Mouse (Mus musculus) intestine, embryonic 15.5 days (tissue): Measurements from ENCODE around the gene Marf1. TPM values are rescaled to one million over a fixed set of nuclear protein-coding genes. Genes with fewer than 3 reads are reported as not detected.
"Not testable (repeated sequence)": the region's sequence is repeated elsewhere in the genome, so short reads cannot be mapped to it uniquely, and the experiment has no call there.

Experiments used
- ATAC-seq: fragments of 200-750 bp; cut with Nextera tagmentation; 2 replicates; pipeline ENCODE4 v1.8.0; 2017; ENCODE audit warnings: moderate TSS enrichment, moderate library complexity
- H3K27ac ChIP-seq: fragments of 300-500 bp; sonication (generic); 2 replicates; pipeline ENCODE4 v1.5.1; 2015; ENCODE audit warnings: mild to moderate bottlenecking, inconsistent platforms
- H3K27me3 ChIP-seq: fragments of 300-500 bp; sonication (generic); replicated peaks from 2 replicates; pipeline ENCODE4 v1.6.1; 2015; ENCODE audit warnings: inconsistent platforms
- H3K36me3 ChIP-seq: fragments of 300-500 bp; sonication (generic); 2 replicates; pipeline ENCODE4 v1.6.1; 2015; ENCODE audit warnings: inconsistent platforms
- H3K4me1 ChIP-seq: fragments of 300-500 bp; sonication (generic); replicated peaks from 2 replicates; pipeline ENCODE4 v1.6.1; 2015; ENCODE audit warnings: inconsistent platforms
- H3K4me2 ChIP-seq: fragments of 300-500 bp; sonication (generic); replicated peaks from 2 replicates; pipeline ENCODE4 v1.6.1; 2015; ENCODE audit warnings: mild to moderate bottlenecking, inconsistent platforms
- H3K4me3 ChIP-seq: fragments of 300-500 bp; sonication (generic); replicated peaks from 2 replicates; pipeline ENCODE4 v1.5.1; 2015; ENCODE audit warnings: inconsistent platforms
- H3K9ac ChIP-seq: fragments of 300-500 bp; sonication (generic); 2 replicates; pipeline ENCODE4 v1.6.1; 2015; ENCODE audit warnings: inconsistent platforms
- H3K9me3 ChIP-seq: fragments of 300-500 bp; sonication (generic); 2 replicates; pipeline ENCODE4 v1.6.1; 2016; ENCODE audit warnings: inconsistent platforms
- WGBS: fragments of 180-500 bp; shearing (Covaris S2); methylation state at CpG from one replicate; pipeline ENCODE4 v1.1.7; 2015; 5-methylcytosine and 5-hydroxymethylcytosine counted together
- microRNA counts: library from miRNA; unstranded; fragments of <30 nt; microRNA quantifications from one replicate; lab custom pipeline; 2016
- polyA plus RNA-seq: library from polyadenylated mRNA; unstranded; fragments of >200 nt; fragmentation: Nextera tagmentation; extraction: Ambion mirVana; gene quantifications from 2 replicates; pipeline ENCODE4 v1.2.1, GENCODE M21; 2015

Gene Marf1
- polyA plus RNA-seq, 1 experiment from 2014 or later = 12.7 TPM

- ATAC-seq = no peak
- Histone ChIP-seq H3K4me3 (no peak overlapping the region), H3K9ac (no peak overlapping the region), H3K4me2 (no peak overlapping the region), H3K36me3 (peaks cover 9% of the 10 kb centered on the region), H3K4me1 (no peaks in the 10 kb centered on the region), H3K27ac (no peak overlapping the region), H3K9me3 (no peaks in the 10 kb centered on the region), H3K27me3 (no peaks in the 10 kb centered on the region)
- WGBS = 88% methylated on average over 3 of the region's 3 CpGs
These were observed 53.4 kb downstream of the Marf1 start for GRCm38 (mm10) chr16:14109651-14110230.

- no peak overlapping the region for H3K9ac ChIP-seq
- 83% methylated on average over 6 of the region's 6 CpGs for WGBS
- no peak for ATAC-seq
- no peak overlapping the region for H3K4me3 ChIP-seq
- no peaks in the 10 kb centered on the region for H3K4me1 ChIP-seq
- H3K9me3 ChIP-seq = no peaks in the 10 kb centered on the region
- H3K27ac ChIP-seq = no peak overlapping the region
- no peaks in the 10 kb centered on the region for H3K27me3 ChIP-seq
- 0 out of 2 replicates have a peak, but pooled peaks cover 4% of the 10 kb centered on the region for H3K36me3 ChIP-seq
- no peak overlapping the region for H3K4me2 ChIP-seq
These were observed 57.3 kb downstream of the Marf1 start for GRCm38 (mm10) chr16:14105891-14106290.

- Histone ChIP-seq H3K9ac (no peak overlapping the region), H3K27ac (no peak overlapping the region), H3K4me2 (no peak overlapping the region)
These were observed 71.4 kb downstream of the Marf1 start for GRCm38 (mm10) chr16:14091771-14092170.

GRCm38 (mm10) chr16:14089296-14089695 is 73.9 kb downstream of the Marf1 start:
- H3K9me3 ChIP-seq = no peaks in the 10 kb centered on the region
- H3K4me3 ChIP-seq = no peak overlapping the region
- no peak overlapping the region for H3K9ac ChIP-seq
- H3K27ac ChIP-seq = no peak overlapping the region
- WGBS = 81% methylated on average over 3 of the region's 3 CpGs
- no peaks in the 10 kb centered on the region for H3K36me3 ChIP-seq
- ATAC-seq = no peak
- H3K27me3 ChIP-seq = no peaks in the 10 kb centered on the region
- H3K4me2 ChIP-seq = no peak overlapping the region
- no peaks in the 10 kb centered on the region for H3K4me1 ChIP-seq

More at GRCm38 (mm10) chr16:14091771-14092170, 71.4 kb downstream of the Marf1 start:
- Histone ChIP-seq H3K36me3 (no peaks in the 10 kb centered on the region), H3K9me3 (no peaks in the 10 kb centered on the region), H3K4me3 (no peak overlapping the region), H3K4me1 (no peaks in the 10 kb centered on the region), H3K27me3 (no peaks in the 10 kb centered on the region)
- ATAC-seq = no peak
- WGBS = 54% methylated on average over 2 of the region's 2 CpGs

GRCm38 (mm10) chr16:14088249-14088648 is 74.9 kb downstream of the Marf1 start:
- H3K4me2 ChIP-seq = no peak overlapping the region
- H3K4me1 ChIP-seq = no peaks in the 10 kb centered on the region
- 60% methylated on average over 3 of the region's 3 CpGs for WGBS
- H3K27me3 ChIP-seq = no peaks in the 10 kb centered on the region
- H3K36me3 ChIP-seq = no peaks in the 10 kb centered on the region
- no peak overlapping the region for H3K9ac ChIP-seq
- H3K4me3 ChIP-seq = no peak overlapping the region
- no peaks in the 10 kb centered on the region for H3K9me3 ChIP-seq
- H3K27ac ChIP-seq = no peak overlapping the region
- ATAC-seq = no peak

- Histone ChIP-seq H3K27me3 (no peaks in the 10 kb centered on the region), H3K9me3 (no peaks in the 10 kb centered on the region), H3K9ac (no peak overlapping the region), H3K4me2 (no peak overlapping the region), H3K27ac (no peak overlapping the region), H3K4me3 (no peak overlapping the region), H3K36me3 (no peaks in the 10 kb centered on the region), H3K4me1 (no peaks in the 10 kb centered on the region)
- 77% methylated on average over 2 of the region's 2 CpGs for WGBS
- ATAC-seq = no peak
These were observed 80.2 kb downstream of the Marf1 start for GRCm38 (mm10) chr16:14082925-14083324.

- H3K27me3 ChIP-seq = no peaks in the 10 kb centered on the region
- no peak overlapping the region for H3K4me3 ChIP-seq
- no peaks in the 10 kb centered on the region for H3K9me3 ChIP-seq
- H3K9ac ChIP-seq = no peak overlapping the region
- no peaks in the 10 kb centered on the region for H3K4me1 ChIP-seq
- no peak overlapping the region for H3K4me2 ChIP-seq
- WGBS = 63% methylated on average over 5 of the region's 5 CpGs
- no peak for ATAC-seq
- H3K27ac ChIP-seq = no peak overlapping the region
- no peaks in the 10 kb centered on the region for H3K36me3 ChIP-seq
These were observed 92.5 kb downstream of the Marf1 start for GRCm38 (mm10) chr16:14070471-14071169.

GRCm38 (mm10) chr16:14068701-14069100 is 94.5 kb downstream of the Marf1 start:
- not testable (repeated sequence) for H3K4me3 ChIP-seq, ATAC-seq, H3K9me3 ChIP-seq, H3K27ac ChIP-seq, H3K4me2 ChIP-seq, H3K36me3 ChIP-seq, H3K4me1 ChIP-seq, H3K9ac ChIP-seq, H3K27me3 ChIP-seq
- WGBS = 78% methylated on average over 2 of the region's 2 CpGs

GRCm38 (mm10) chr16:14066571-14066970 is 96.6 kb downstream of the Marf1 start:
- WGBS = 88% methylated on average over 4 of the region's 4 CpGs
- not testable (repeated sequence) for H3K9me3 ChIP-seq, H3K9ac ChIP-seq, H3K4me2 ChIP-seq, H3K27me3 ChIP-seq, H3K36me3 ChIP-seq, H3K27ac ChIP-seq, H3K4me3 ChIP-seq, ATAC-seq, H3K4me1 ChIP-seq

- 0 out of 2 replicates have a peak, but pooled peaks have one; percentile 23 for ATAC-seq
- H3K27ac ChIP-seq = no peak overlapping the region
- no peak overlapping the region for H3K4me3 ChIP-seq
- H3K36me3 ChIP-seq = no peaks in the 10 kb centered on the region
- H3K4me2 ChIP-seq = no peak overlapping the region
- WGBS = 53% methylated on average over 5 of the region's 5 CpGs
- H3K9me3 ChIP-seq = no peaks in the 10 kb centered on the region
- no peaks in the 10 kb centered on the region for H3K4me1 ChIP-seq
- H3K9ac ChIP-seq = no peak overlapping the region
- no peaks in the 10 kb centered on the region for H3K27me3 ChIP-seq
These were observed 103.3 kb downstream of the Marf1 start for GRCm38 (mm10) chr16:14059869-14060268.

MicroRNA genes within 50 kb of the gene (microRNA counts, 519-probe panel; counts per million panel counts)
- microRNA mmu-miR-484 (lab: Ali Mortazavi, UCI) = 2,741 counts per million, percentile 71 among the panel's probes with 10 or more counts

Other genes starting within 250 kb of the Marf1 start
- 2.1 TPM in 2 replicates for gene 2900011O08Rik, start 176.7 kb downstream of the Marf1 start, polyA plus RNA-seq
- not detected in 2 replicates for gene Ifitm7, start 176.5 kb downstream of the Marf1 start, polyA plus RNA-seq
- 68.7 and 70.0 TPM in 2 replicates for gene Nde1, start 76 bp downstream of the Marf1 start, polyA plus RNA-seq
- 154 and 160 TPM in 2 replicates for gene Myh11, start 128.0 kb upstream of the Marf1 start, polyA plus RNA-seq
- gene Fopnl, start 154.1 kb upstream of the Marf1 start, polyA plus RNA-seq = 120 and 127 TPM in 2 replicates
- 8.3 and 9.2 TPM in 2 replicates for gene Abcc1, start 198.2 kb upstream of the Marf1 start, polyA plus RNA-seq